Mouse (Mus musculus) E14TG2a.4 (cell line): ENCODE measurements at regions not wholly inside any gene's neighbourhood (a gene's known extent, or its start where the extent isn't known, plus 50 kb on each side); places are given as distances from the start of the nearest gene placed in this dataset.

Experiments used
- H3K27me3 ChIP-seq: 2 replicates; pipeline ENCODE4 v1.6.1; 2014; ENCODE audit warnings: low read length, control low read depth; ENCODE audit not compliant: insufficient read depth
- H3K36me3 ChIP-seq: 2 replicates; pipeline ENCODE4 v1.6.1; 2014; ENCODE audit warnings: low read length, control low read depth; ENCODE audit not compliant: insufficient read depth
- H3K4me1 ChIP-seq: replicated peaks from 2 replicates; pipeline ENCODE4 v1.6.1; 2014; ENCODE audit warnings: low read depth, low read length, control low read depth
- H3K4me3 ChIP-seq: replicated peaks from 2 replicates; pipeline ENCODE4 v1.5.1; 2014; ENCODE audit warnings: mild to moderate bottlenecking, low read length
- H3K9me3 ChIP-seq: 2 replicates; pipeline ENCODE4 v1.6.1; 2014; ENCODE audit warnings: low read length, control low read depth
- CTCF ChIP-seq: conservative IDR thresholded peaks from 2 replicates; pipeline ENCODE4 v1.5.1; 2014; ENCODE audit warnings: low read length
- NANOG ChIP-seq: IDR thresholded peaks from 2 replicates; pipeline ENCODE4 v1.6.1; 2014; ENCODE audit warnings: borderline replicate concordance, low read length, mixed read lengths
- POU5F1 ChIP-seq: IDR thresholded peaks from 2 replicates; pipeline ENCODE4 v1.6.1; 2014; ENCODE audit warnings: low read length, borderline replicate concordance

DNA sequence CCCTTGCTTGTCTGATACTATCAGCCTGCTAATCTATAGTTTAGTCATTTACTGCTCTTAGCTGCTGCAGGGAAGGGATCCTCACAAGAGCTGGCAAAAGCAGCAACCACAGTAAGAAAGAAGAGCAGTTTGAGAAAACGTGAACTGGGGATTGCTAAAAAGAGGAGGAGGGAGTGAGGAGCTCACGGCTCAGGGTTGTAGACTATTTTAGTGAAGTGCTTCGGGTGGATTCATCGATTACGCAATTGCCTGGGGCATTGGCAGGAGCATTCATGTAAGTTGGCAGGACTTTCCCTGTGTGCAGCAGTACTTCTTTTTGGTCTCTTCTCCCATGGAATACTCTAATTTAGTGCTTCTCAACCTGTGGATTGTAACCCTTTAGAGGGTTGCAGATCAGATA is 157.1 kb downstream of the Csl start:
- TF ChIP-seq CTCF: no peak
- no peak for TF ChIP-seq POU5F1
- TF ChIP-seq NANOG: no peak
- Histone ChIP-seq H3K27me3 (no peaks in the 10 kb centered on the region), H3K9me3 (peaks cover 8% of the 10 kb centered on the region), H3K4me3 (no peak overlapping the region), H3K4me1 (no peaks in the 10 kb centered on the region), H3K36me3 (no peaks in the 10 kb centered on the region)

DNA sequence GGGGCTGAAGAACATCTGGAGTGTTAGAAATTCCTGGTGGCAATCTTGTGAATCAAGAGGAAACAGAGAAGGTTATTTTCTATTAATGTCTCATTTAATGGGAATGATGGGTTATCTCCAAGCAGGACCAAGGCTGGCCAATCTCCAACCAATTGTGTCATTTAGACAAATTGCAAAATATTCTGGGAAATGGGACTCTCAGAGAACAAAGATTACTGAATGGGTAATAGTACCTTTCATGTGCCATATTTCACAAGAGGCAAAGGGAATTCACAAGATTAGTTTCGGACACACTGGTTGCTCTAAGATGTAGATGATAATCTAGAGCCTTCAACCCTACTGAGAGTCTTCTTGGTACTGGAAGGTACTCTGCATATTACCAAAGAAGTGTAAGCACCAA is 155.3 kb downstream of the Csl start:
- Histone ChIP-seq H3K36me3 (no peaks in the 10 kb centered on the region), H3K27me3 (no peaks in the 10 kb centered on the region), H3K9me3 (peaks cover 15% of the 10 kb centered on the region), H3K4me1 (no peaks in the 10 kb centered on the region), H3K4me3 (no peak overlapping the region)
- TF ChIP-seq CTCF (no peak), POU5F1 (no peak), NANOG (no peak)

DNA sequence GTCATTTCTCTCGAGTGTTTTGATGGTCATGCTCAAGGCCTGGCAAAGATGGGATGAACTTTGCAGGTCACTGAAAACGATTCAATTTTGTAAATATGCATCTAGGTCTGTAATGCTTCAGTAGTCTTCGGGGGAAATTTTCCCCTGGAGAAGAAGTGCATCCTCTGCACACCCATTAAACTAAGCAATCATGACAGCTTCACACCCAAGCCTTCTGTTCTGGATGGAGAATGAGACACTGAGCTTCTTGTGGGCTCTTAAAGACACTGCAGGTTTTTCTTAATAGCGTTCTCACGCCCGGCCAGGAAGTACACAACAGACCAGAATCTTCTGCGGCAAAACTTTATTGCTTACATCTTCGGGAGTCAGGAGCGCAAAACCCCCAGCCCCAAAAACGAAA is 151.0 kb downstream of the Csl start:
- Histone ChIP-seq H3K27me3 (no peaks in the 10 kb centered on the region), H3K36me3 (no peaks in the 10 kb centered on the region), H3K4me3 (no peak overlapping the region), H3K9me3 (peaks cover 39% of the 10 kb centered on the region), H3K4me1 (no peaks in the 10 kb centered on the region)
- TF ChIP-seq POU5F1 (no peak), CTCF (no peak), NANOG (no peak)

DNA sequence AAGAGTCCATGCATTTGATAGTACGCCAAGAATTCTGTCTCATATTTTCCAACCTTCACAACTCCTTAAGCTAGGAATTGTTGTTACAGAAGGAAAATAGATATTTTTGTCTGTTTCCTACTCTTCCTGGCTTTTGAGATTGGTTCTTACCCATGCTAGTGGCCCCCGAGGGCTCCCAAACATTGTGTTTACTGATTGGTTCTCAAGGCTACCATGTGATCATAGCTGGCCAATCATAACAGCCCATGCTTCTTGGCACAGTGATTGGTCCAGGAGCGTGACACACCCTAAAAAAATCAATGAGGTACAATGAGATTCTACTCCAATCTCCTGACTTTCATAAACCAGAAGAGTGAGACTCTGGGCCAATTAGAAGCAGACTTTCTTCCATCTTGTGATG is 150.0 kb downstream of the Csl start:
- H3K36me3 ChIP-seq: no peaks in the 10 kb centered on the region
- peaks cover 39% of the 10 kb centered on the region for H3K9me3 ChIP-seq
- no peak overlapping the region for H3K4me3 ChIP-seq
- H3K27me3 ChIP-seq: no peaks in the 10 kb centered on the region
- no peak for TF ChIP-seq NANOG
- H3K4me1 ChIP-seq: no peaks in the 10 kb centered on the region

DNA sequence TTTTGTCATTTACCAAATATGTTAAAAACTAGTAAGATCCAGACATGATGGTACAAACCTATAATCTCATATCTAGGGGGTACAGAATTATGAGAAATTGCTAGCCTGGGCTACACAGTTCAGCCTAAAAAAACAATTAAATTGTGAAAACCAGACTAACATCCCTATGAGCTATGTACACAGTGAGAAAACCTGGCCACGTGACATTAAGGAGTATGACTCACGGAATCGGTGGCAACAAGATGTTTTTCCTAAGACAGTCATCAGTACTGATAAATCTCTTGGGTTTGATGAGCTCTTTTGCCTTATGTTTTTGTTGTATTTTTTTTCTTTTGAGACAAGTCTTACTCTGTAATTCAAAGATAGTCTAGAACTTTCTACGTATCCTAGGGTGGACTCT is 148.6 kb downstream of the Csl start:
- Histone ChIP-seq H3K4me3 (no peak overlapping the region), H3K36me3 (no peaks in the 10 kb centered on the region), H3K27me3 (no peaks in the 10 kb centered on the region), H3K4me1 (no peaks in the 10 kb centered on the region), H3K9me3 (peaks cover 39% of the 10 kb centered on the region)
- no peak for TF ChIP-seq NANOG
- no peak for TF ChIP-seq CTCF
- no peak for TF ChIP-seq POU5F1

DNA sequence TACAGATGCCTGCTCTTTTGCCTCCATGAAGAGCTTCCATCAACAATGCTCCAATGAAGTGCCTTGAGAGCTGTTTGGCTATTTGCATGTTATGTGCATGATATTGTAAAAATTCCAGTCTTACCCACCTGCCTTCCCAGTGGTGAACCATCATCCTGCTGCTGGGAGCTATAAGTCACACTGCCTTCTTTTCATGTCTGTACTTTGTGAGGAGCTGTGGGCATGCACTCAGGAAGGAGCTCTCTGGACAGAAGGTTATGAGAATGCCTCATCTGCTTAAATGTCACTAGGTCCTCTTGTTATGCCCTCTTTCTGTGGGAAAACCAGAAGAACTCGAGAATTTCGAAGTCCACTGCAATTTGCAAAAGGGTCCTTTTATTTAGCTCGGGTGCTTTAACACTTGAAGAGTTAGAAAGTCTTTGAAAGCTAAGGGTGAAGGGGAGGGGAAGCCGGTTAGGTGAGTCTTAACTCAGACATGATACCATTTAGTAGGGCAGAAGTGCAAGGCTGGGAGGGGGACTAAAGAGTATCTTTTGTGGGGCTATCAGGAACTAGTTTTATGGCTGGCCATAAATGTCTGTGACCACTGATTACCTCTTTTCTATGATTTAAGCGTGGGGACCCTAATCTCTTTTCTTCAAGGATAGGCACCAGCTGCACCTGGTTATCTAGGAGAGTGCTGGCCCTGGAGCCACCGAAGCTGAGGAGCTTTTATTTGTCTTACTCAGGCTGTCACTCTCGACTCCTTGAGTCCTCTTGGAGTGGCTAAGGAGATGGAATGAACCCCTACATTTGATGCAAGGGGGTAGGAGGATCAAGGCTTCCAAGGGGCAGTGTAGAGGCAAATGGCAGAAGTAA is 144.8 kb downstream of the Csl start:
- H3K4me1 ChIP-seq: no peaks in the 10 kb centered on the region
- H3K4me3 ChIP-seq: no peak overlapping the region
- H3K9me3 ChIP-seq: peaks cover 19% of the 10 kb centered on the region
- H3K36me3 ChIP-seq: no peaks in the 10 kb centered on the region
- TF ChIP-seq CTCF (no peak), POU5F1 (no peak), NANOG (no peak)
- no peaks in the 10 kb centered on the region for H3K27me3 ChIP-seq

DNA sequence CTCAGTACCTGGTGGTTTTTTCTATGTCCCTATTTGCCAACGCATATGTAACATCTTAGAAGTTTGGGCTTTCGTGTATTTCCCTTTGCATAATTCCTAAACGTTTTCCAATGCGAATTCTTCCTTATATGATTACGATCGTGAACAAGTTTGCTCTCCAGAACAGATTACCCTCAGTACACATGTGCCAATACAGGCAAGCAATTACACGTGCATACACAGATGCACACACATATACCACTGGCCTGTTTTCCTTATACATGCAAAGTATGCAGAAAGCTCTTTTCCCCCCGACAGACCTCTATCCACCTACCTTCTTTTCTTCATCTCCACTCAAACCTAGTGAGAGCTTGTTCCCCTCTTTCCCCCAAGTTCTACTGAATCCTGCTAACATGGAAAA is 144.1 kb downstream of the Csl start:
- no peak overlapping the region for H3K4me3 ChIP-seq
- TF ChIP-seq CTCF: no peak
- no peak for TF ChIP-seq POU5F1
- no peak for TF ChIP-seq NANOG

DNA sequence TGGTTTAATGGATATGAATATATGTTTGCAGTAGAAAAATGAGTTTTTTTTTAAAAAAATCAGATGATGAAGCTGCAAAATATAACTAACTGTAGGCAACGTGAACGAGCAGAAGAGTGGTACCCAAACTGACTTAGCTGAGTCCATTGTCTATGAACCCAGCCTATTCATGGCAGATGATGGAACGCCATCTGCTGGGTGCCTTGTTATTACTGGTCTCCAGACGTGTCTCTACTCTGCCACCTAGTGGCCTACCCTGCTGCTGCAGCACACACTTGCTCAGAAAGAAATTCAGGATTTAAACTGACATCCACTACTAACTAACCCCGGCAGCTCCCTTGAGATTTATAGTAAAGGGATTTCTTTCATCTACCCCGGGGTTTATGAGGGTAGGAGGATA is 143.7 kb downstream of the Csl start:
- H3K36me3 ChIP-seq: no peaks in the 10 kb centered on the region
- peaks cover 9% of the 10 kb centered on the region for H3K9me3 ChIP-seq
- no peak for TF ChIP-seq NANOG
- TF ChIP-seq CTCF: peak; percentile 94
- H3K27me3 ChIP-seq: no peaks in the 10 kb centered on the region
- no peaks in the 10 kb centered on the region for H3K4me1 ChIP-seq
- H3K4me3 ChIP-seq: no peak overlapping the region

More for the DNA sequence above, 144.1 kb downstream of the Csl start:
- Histone ChIP-seq H3K4me1 (no peaks in the 10 kb centered on the region), H3K36me3 (no peaks in the 10 kb centered on the region), H3K27me3 (no peaks in the 10 kb centered on the region), H3K9me3 (peaks cover 12% of the 10 kb centered on the region)

DNA sequence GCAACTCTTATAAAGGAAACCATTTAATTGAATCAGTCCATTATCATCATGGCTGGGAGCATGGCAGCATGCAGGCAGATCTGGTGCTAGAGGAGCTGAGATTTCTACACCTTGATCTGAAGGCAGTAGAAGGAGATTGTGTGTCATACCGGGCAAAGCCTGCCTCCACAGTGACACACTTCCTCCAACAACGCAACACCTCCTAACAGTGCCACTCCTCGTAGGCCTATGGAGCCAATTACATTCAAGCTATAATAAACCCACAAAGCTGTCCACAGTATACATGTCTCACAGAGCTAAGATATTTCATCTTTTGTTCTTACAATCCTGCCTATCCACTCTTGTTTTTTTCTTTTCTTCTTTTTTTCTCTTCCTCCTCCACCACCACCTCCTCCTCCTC is 141.8 kb downstream of the Csl start:
- TF ChIP-seq NANOG (no peak), POU5F1 (no peak), CTCF (no peak)
- H3K9me3 ChIP-seq: peaks cover 8% of the 10 kb centered on the region
- H3K4me3 ChIP-seq: no peak overlapping the region
- no peaks in the 10 kb centered on the region for H3K27me3 ChIP-seq
- no peaks in the 10 kb centered on the region for H3K4me1 ChIP-seq
- no peaks in the 10 kb centered on the region for H3K36me3 ChIP-seq
